Mouse (Mus musculus) thymus, adult 2 months (tissue): ENCODE measurements around the gene Grap2.

Source experiments
- CTCF ChIP-seq: fragments of 200-500 bp; IDR thresholded peaks from 2 replicates; pipeline ENCODE4 v1.5.1; 2012; ENCODE audit warnings: mild to moderate bottlenecking, control low read depth, low read length, moderate library complexity, borderline replicate concordance; ENCODE audit not compliant: control insufficient read depth, poor library complexity, insufficient read depth; ENCODE audit errors: extremely low read depth
- POLR2A ChIP-seq: fragments of 200-500 bp; IDR thresholded peaks from 2 replicates; pipeline ENCODE4 v1.6.1; 2012; ENCODE audit warnings: mild to moderate bottlenecking, low read length, control low read depth, moderate library complexity; ENCODE audit not compliant: control insufficient read depth, poor library complexity, insufficient read depth; ENCODE audit errors: extremely low read depth

GRCm38 (mm10) chr15:80639874-80640273, 67.5 kb downstream of the Grap2 start:
- no peak for TF ChIP-seq CTCF
- no peak for TF ChIP-seq POLR2A
